In genomic region chr7:83847187-83848075, GRCm38 (mm10) we compare ENCODE assay signal across 14 mouse cellular contexts. TPM values are rescaled to one million over a fixed set of nuclear protein-coding genes. Genes with fewer than 3 reads are reported as not detected.
A peak's percentile ranks its signal among the peaks of the same experiment; 100 is the strongest.
DNase-seq lines count a peak whose midpoint lies in the region; ATAC-seq and TF ChIP-seq lines count a peak whose summit lies in the region.
"Had no signal": no experiment of that assay in that cellular context is flagged by ENCODE, and none has a peak within 500 bp of the region (broad histone marks: within the 10 kb centered on the region; RNA-seq: fewer than 3 reads in every experiment).

No protein-coding gene starts in this region.

- no peak overlapping the region for H3K9ac ChIP-seq in hindbrain, embryonic 13.5 days
- H3K9ac ChIP-seq in embryonic facial prominence, embryonic 12.5 days: no peak overlapping the region
- H3K9ac ChIP-seq in limb, embryonic 14.5 days (ENCODE audit: low read depth, low read length, severe bottlenecking): no peak overlapping the region
- H3K9ac ChIP-seq in neural tube, embryonic 15.5 days (replicated peaks): no peak overlapping the region
- H3K9ac ChIP-seq: forebrain, embryonic 15.5 days; midbrain, embryonic 13.5 days had no signal

- no peaks in the 10 kb centered on the region for H3K27me3 ChIP-seq in hindbrain, embryonic 10.5 days (ENCODE audit: insufficient read depth, poor library complexity, severe bottlenecking)
- H3K27me3 ChIP-seq in hindbrain, embryonic 13.5 days: no peaks in the 10 kb centered on the region
- no peaks in the 10 kb centered on the region for H3K27me3 ChIP-seq in embryonic facial prominence, embryonic 12.5 days
- H3K27me3 ChIP-seq in limb, embryonic 14.5 days (ENCODE audit: control insufficient read depth, insufficient read depth, low read length): no peaks in the 10 kb centered on the region
- H3K27me3 ChIP-seq in neural tube, embryonic 15.5 days (replicated peaks): no peaks in the 10 kb centered on the region
- H3K27me3 ChIP-seq: forebrain, embryonic 15.5 days; midbrain, embryonic 13.5 days had no signal

- peak overlapping the region; percentile 40; the same call in 1 of the 2 replicates for H3K27ac ChIP-seq in hindbrain, embryonic 10.5 days
- no peak overlapping the region for H3K27ac ChIP-seq in hindbrain, embryonic 13.5 days
- peak overlapping the region; percentile 24 for H3K27ac ChIP-seq in embryonic facial prominence, embryonic 12.5 days
- peak overlapping the region; percentile 35; the same call in 1 of the 2 replicates for H3K27ac ChIP-seq in limb, embryonic 14.5 days (replicated peaks; ENCODE audit: low read depth, low read length)
- H3K27ac ChIP-seq in neural tube, embryonic 15.5 days (replicated peaks): no peak overlapping the region
- H3K27ac ChIP-seq: forebrain, embryonic 15.5 days; heart, embryonic 10.5 days; hindbrain, postnatal 0 days; midbrain, embryonic 13.5 days had no signal

- H3K4me1 ChIP-seq in hindbrain, embryonic 10.5 days (replicated peaks): peaks cover 19% of the 10 kb centered on the region
- no peaks in the 10 kb centered on the region; the same call in 1 of the 2 replicates for H3K4me1 ChIP-seq in hindbrain, embryonic 13.5 days (replicated peaks)
- H3K4me1 ChIP-seq in embryonic facial prominence, embryonic 12.5 days: peaks cover 20% of the 10 kb centered on the region
- peaks cover 12% of the 10 kb centered on the region for H3K4me1 ChIP-seq in limb, embryonic 14.5 days (ENCODE audit: control insufficient read depth, insufficient read depth, low read length)
- no peaks in the 10 kb centered on the region for H3K4me1 ChIP-seq in neural tube, embryonic 15.5 days
- H3K4me1 ChIP-seq: forebrain, embryonic 15.5 days had no signal

- no peaks in the 10 kb centered on the region for H3K36me3 ChIP-seq in hindbrain, embryonic 10.5 days
- no peaks in the 10 kb centered on the region for H3K36me3 ChIP-seq in hindbrain, embryonic 13.5 days
- no peaks in the 10 kb centered on the region for H3K36me3 ChIP-seq in embryonic facial prominence, embryonic 12.5 days
- no peaks in the 10 kb centered on the region for H3K36me3 ChIP-seq in limb, embryonic 14.5 days (ENCODE audit: control insufficient read depth, insufficient read depth, low read length)
- no peaks in the 10 kb centered on the region for H3K36me3 ChIP-seq in neural tube, embryonic 15.5 days
- H3K36me3 ChIP-seq: forebrain, embryonic 15.5 days; heart, embryonic 10.5 days; midbrain, embryonic 13.5 days had no signal

- H3K9me3 ChIP-seq in hindbrain, embryonic 10.5 days: no peaks in the 10 kb centered on the region
- H3K9me3 ChIP-seq in hindbrain, embryonic 13.5 days: no peaks in the 10 kb centered on the region
- no peaks in the 10 kb centered on the region for H3K9me3 ChIP-seq in embryonic facial prominence, embryonic 12.5 days
- H3K9me3 ChIP-seq in limb, embryonic 14.5 days (ENCODE audit: control insufficient read depth, low read length): no peaks in the 10 kb centered on the region
- H3K9me3 ChIP-seq in neural tube, embryonic 15.5 days (replicated peaks): no peaks in the 10 kb centered on the region
- H3K9me3 ChIP-seq: forebrain, embryonic 15.5 days; heart, embryonic 10.5 days; midbrain, embryonic 13.5 days had no signal

- no peak for ATAC-seq in hindbrain, embryonic 13.5 days (ENCODE audit: low FRiP score)
- no peak for ATAC-seq in embryonic facial prominence, embryonic 12.5 days (ENCODE audit: insufficient number of reproducible peaks, insufficient read depth, low FRiP score, low TSS enrichment)
- ATAC-seq in limb, embryonic 14.5 days (ENCODE audit: low FRiP score, low read depth): peak; percentile 63; the same call in 1 of the 2 replicates
- no peak for ATAC-seq in neural tube, embryonic 15.5 days (ENCODE audit: low FRiP score)
- ATAC-seq: forebrain, embryonic 15.5 days; hindbrain, postnatal 0 days; midbrain, embryonic 13.5 days had no signal

- TF ChIP-seq POLR2A in limb, embryonic 14.5 days (IDR thresholded peaks at IDR 0.05; ENCODE audit: borderline replicate concordance, extremely low read depth, insufficient read depth, insufficient read length): no peak

- H3K4me2 ChIP-seq in hindbrain, embryonic 13.5 days: no peak overlapping the region
- no peak overlapping the region for H3K4me2 ChIP-seq in embryonic facial prominence, embryonic 12.5 days (replicated peaks)
- H3K4me2 ChIP-seq in limb, embryonic 14.5 days (replicated peaks; ENCODE audit: low read depth, low read length, severe bottlenecking): no peak overlapping the region
- H3K4me2 ChIP-seq in neural tube, embryonic 15.5 days: no peak overlapping the region
- H3K4me2 ChIP-seq: forebrain, embryonic 15.5 days; midbrain, embryonic 13.5 days had no signal

- no peak overlapping the region for H3K4me3 ChIP-seq in hindbrain, embryonic 10.5 days
- no peak overlapping the region for H3K4me3 ChIP-seq in hindbrain, embryonic 13.5 days
- H3K4me3 ChIP-seq in embryonic facial prominence, embryonic 12.5 days: no peak overlapping the region
- H3K4me3 ChIP-seq in limb, embryonic 14.5 days (replicated peaks; ENCODE audit: low read length): no peak overlapping the region
- H3K4me3 ChIP-seq in neural tube, embryonic 15.5 days (replicated peaks): no peak overlapping the region
- H3K4me3 ChIP-seq: forebrain, embryonic 15.5 days; heart, embryonic 10.5 days; midbrain, embryonic 13.5 days had no signal

- DNase-seq in hindbrain, embryonic 10.5 days (ENCODE audit: low spot score): no peak
- DNase-seq in kidney, adult 9 months: peak; percentile 92
- no peak for DNase-seq in limb, embryonic 14.5 days (ENCODE audit: low spot score)
- DNase-seq in frontal cortex, postnatal 25 days (ENCODE audit: low spot score in 2 of 2): no peak
- no peak for DNase-seq in adrenal gland, adult 8-10 months
- DNase-seq: B cell, adult 2 months; cerebellum, adult 8-10 months had no signal

- 62% methylated on average over 5 of the region's 5 CpGs for WGBS in hindbrain, embryonic 10.5 days
- WGBS in hindbrain, embryonic 13.5 days: 78% methylated on average over 5 of the region's 5 CpGs
- WGBS in embryonic facial prominence, embryonic 12.5 days: 40% methylated on average over 5 of the region's 5 CpGs
- WGBS in limb, embryonic 14.5 days: 9% methylated on average over 5 of the region's 5 CpGs
- 64% methylated on average over 5 of the region's 5 CpGs for WGBS in neural tube, embryonic 15.5 days

RNA-seq across cellular contexts. Expression of gene Tlnrd1, which starts 36.7 kb away (rescaled TPM):
- 11.7 and 15.2 TPM in 2 replicates for polyA plus RNA-seq in hindbrain, embryonic 10.5 days (2016; fragmentation: Nextera tagmentation; extraction: Ambion mirVana)
- polyA plus RNA-seq in hindbrain, embryonic 13.5 days (2015; fragmentation: Nextera tagmentation; extraction: Ambion mirVana): 7.5 and 7.6 TPM in 2 replicates
- polyA plus RNA-seq in embryonic facial prominence, embryonic 12.5 days (2016; fragmentation: Nextera tagmentation; extraction: Ambion mirVana): 29.3 and 29.8 TPM in 2 replicates
- polyA plus RNA-seq in limb, embryonic 14.5 days (2012; rRNA removed): 32.7 and 42.5 TPM in 2 replicates
- 17.6 and 18.8 TPM in 2 replicates for polyA plus RNA-seq in limb, embryonic 14.5 days (2014; fragmentation: Nextera tagmentation; extraction: Ambion mirVana)
- 10 to 100 TPM; 14.9 to 17.2 (median 15.9) TPM for total RNA-seq in adrenal gland, adult 8-10 months (2022)
- 10.9 TPM in 2 replicates for polyA plus RNA-seq in neural tube, embryonic 15.5 days (2015; fragmentation: Nextera tagmentation; extraction: Ambion mirVana)

RNA-seq across cellular contexts. Expression of gene Mesd, which starts 36.8 kb away (rescaled TPM):
- 73.4 and 96.5 TPM in 2 replicates for polyA plus RNA-seq in hindbrain, embryonic 10.5 days (2016; fragmentation: Nextera tagmentation; extraction: Ambion mirVana)
- polyA plus RNA-seq in hindbrain, embryonic 13.5 days (2015; fragmentation: Nextera tagmentation; extraction: Ambion mirVana): 73.6 and 74.5 TPM in 2 replicates
- polyA plus RNA-seq in embryonic facial prominence, embryonic 12.5 days (2016; fragmentation: Nextera tagmentation; extraction: Ambion mirVana): 111 and 113 TPM in 2 replicates
- polyA plus RNA-seq in limb, embryonic 14.5 days (2012; rRNA removed): 25.6 and 39.8 TPM in 2 replicates
- polyA plus RNA-seq in limb, embryonic 14.5 days (2014; fragmentation: Nextera tagmentation; extraction: Ambion mirVana): 79.5 and 84.6 TPM in 2 replicates
- total RNA-seq in adrenal gland, adult 8-10 months (2022): 100 to 1,000 TPM; 109 to 131 (median 117) TPM
- polyA plus RNA-seq in neural tube, embryonic 15.5 days (2015; fragmentation: Nextera tagmentation; extraction: Ambion mirVana): 61.6 and 75.5 TPM in 2 replicates

RNA-seq across cellular contexts. Expression of gene Cfap161, which starts 52.8 kb away (rescaled TPM):
- 0.24 and 1.5 TPM in 2 replicates for polyA plus RNA-seq in hindbrain, embryonic 10.5 days (2016; fragmentation: Nextera tagmentation; extraction: Ambion mirVana)
- polyA plus RNA-seq in hindbrain, embryonic 13.5 days (2015; fragmentation: Nextera tagmentation; extraction: Ambion mirVana): 0.87 and 1.6 TPM in 2 replicates
- polyA plus RNA-seq in embryonic facial prominence, embryonic 12.5 days (2016; fragmentation: Nextera tagmentation; extraction: Ambion mirVana): 0.36 and 1.0 TPM in 2 replicates
- 0.54 and 0.82 TPM in 2 replicates for polyA plus RNA-seq in limb, embryonic 14.5 days (2012; rRNA removed)
- 0.28 and 0.29 TPM in 2 replicates for polyA plus RNA-seq in limb, embryonic 14.5 days (2014; fragmentation: Nextera tagmentation; extraction: Ambion mirVana)
- 1 to 10 TPM in 2 of 4 experiments, under 1 TPM in 2; 0.44 to 2.1 (median 1.2) TPM for total RNA-seq in adrenal gland, adult 8-10 months (2022)
- polyA plus RNA-seq in neural tube, embryonic 15.5 days (2015; fragmentation: Nextera tagmentation; extraction: Ambion mirVana): 0.67 and 1.6 TPM in 2 replicates

Comparison
In these comparisons a context has a peak if more than half of its experiments do, and no peak if none do; other contexts are left out.
1. H3K27ac ChIP-seq: peak in hindbrain, embryonic 10.5 days (single experiment), embryonic facial prominence, embryonic 12.5 days (single experiment) and limb, embryonic 14.5 days (single experiment); none in hindbrain, embryonic 13.5 days (single experiment) and neural tube, embryonic 15.5 days (single experiment).